Mouse (Mus musculus) embryonic fibroblast, embryonic 13.5 days (primary cell): ENCODE data around the gene Cwc22. TPM values are rescaled to one million over a fixed set of nuclear protein-coding genes. Genes with fewer than 3 reads are reported as not detected.

Experiments used
- H3K27ac ChIP-seq: 2 replicates; pipeline ENCODE4 v1.5.1; 2012; ENCODE audit warnings: low read length, control low read depth, inconsistent platforms; ENCODE audit not compliant: insufficient read depth
- H3K4me1 ChIP-seq: 2 replicates; pipeline ENCODE4 v1.6.1; 2011; ENCODE audit warnings: low read length; ENCODE audit not compliant: control insufficient read depth, insufficient read depth
- H3K4me3 ChIP-seq: 2 replicates; pipeline ENCODE4 v1.5.1; 2011; ENCODE audit warnings: mild to moderate bottlenecking, control low read depth, low read length; ENCODE audit not compliant: insufficient read depth
- CTCF ChIP-seq: IDR thresholded peaks from 2 replicates; pipeline ENCODE4 v1.5.1; 2011; ENCODE audit warnings: mild to moderate bottlenecking, control low read depth, low read length, moderate library complexity, borderline replicate concordance; ENCODE audit not compliant: insufficient read depth
- POLR2A ChIP-seq: IDR thresholded peaks from 2 replicates; pipeline ENCODE4 v1.6.1; 2011; ENCODE audit warnings: low read depth, mild to moderate bottlenecking, control low read depth, low read length, moderate library complexity
- polyA plus RNA-seq: library from polyadenylated mRNA; stranded (reverse); fragments of >200 nt; gene quantifications from 2 replicates; pipeline ENCODE4 v1.2.4, GENCODE M21; 2011; ENCODE audit warnings: low read depth; ENCODE audit not compliant: missing spikeins, insufficient read length

The Cwc22 gene
- polyA plus RNA-seq, 1 experiment = 38.3 TPM

- Histone ChIP-seq H3K4me1 (no peaks in the 10 kb centered on the region), H3K4me3 (no peak overlapping the region), H3K27ac (no peak overlapping the region)
- TF ChIP-seq CTCF = no peak
- no peak for TF ChIP-seq POLR2A
Measured at GRCm38 (mm10) chr2:77926468-77926867, 19.7 kb downstream of the Cwc22 start.

- TF ChIP-seq POLR2A = no peak
- TF ChIP-seq CTCF = no peak
Measured at GRCm38 (mm10) chr2:77925997-77926396, 20.2 kb downstream of the Cwc22 start.

GRCm38 (mm10) chr2:77925187-77925924, 20.8 kb downstream of the Cwc22 start:
- Histone ChIP-seq H3K4me1 (no peaks in the 10 kb centered on the region), H3K4me3 (no peak overlapping the region), H3K27ac (no peak overlapping the region)
- TF ChIP-seq POLR2A (no peak), CTCF (no peak)

More at GRCm38 (mm10) chr2:77925997-77926396, 20.2 kb downstream of the Cwc22 start:
- H3K4me1 ChIP-seq = no peaks in the 10 kb centered on the region
- H3K4me3 ChIP-seq = no peak overlapping the region
- no peak overlapping the region for H3K27ac ChIP-seq

- Histone ChIP-seq H3K27ac (no peak overlapping the region), H3K4me1 (no peaks in the 10 kb centered on the region), H3K4me3 (no peak overlapping the region)
- TF ChIP-seq POLR2A = no peak
- TF ChIP-seq CTCF = no peak
Measured at GRCm38 (mm10) chr2:77924003-77924402, 22.2 kb downstream of the Cwc22 start.

- H3K4me1 ChIP-seq = no peaks in the 10 kb centered on the region
- TF ChIP-seq CTCF = no peak
- no peak for TF ChIP-seq POLR2A
- H3K4me3 ChIP-seq = no peak overlapping the region
Measured at GRCm38 (mm10) chr2:77923182-77923581, 23.0 kb downstream of the Cwc22 start.

GRCm38 (mm10) chr2:77921307-77921706, 24.9 kb downstream of the Cwc22 start:
- no peak for TF ChIP-seq POLR2A
- no peak for TF ChIP-seq CTCF
- H3K4me3 ChIP-seq = no peak overlapping the region

More at GRCm38 (mm10) chr2:77923182-77923581, 23.0 kb downstream of the Cwc22 start:
- no peak overlapping the region for H3K27ac ChIP-seq

GRCm38 (mm10) chr2:77920621-77921020, 25.6 kb downstream of the Cwc22 start:
- H3K4me1 ChIP-seq = no peaks in the 10 kb centered on the region
- no peak for TF ChIP-seq CTCF
- TF ChIP-seq POLR2A = no peak
- no peak overlapping the region for H3K27ac ChIP-seq
- no peak overlapping the region for H3K4me3 ChIP-seq

More at GRCm38 (mm10) chr2:77921307-77921706, 24.9 kb downstream of the Cwc22 start:
- H3K4me1 ChIP-seq = no peaks in the 10 kb centered on the region
- H3K27ac ChIP-seq = no peak overlapping the region

- Histone ChIP-seq H3K4me3 (no peak overlapping the region), H3K4me1 (no peaks in the 10 kb centered on the region), H3K27ac (no peak overlapping the region)
- TF ChIP-seq CTCF (no peak), POLR2A (no peak)
Measured at GRCm38 (mm10) chr2:77918474-77918873, 27.7 kb downstream of the Cwc22 start.

- no peaks in the 10 kb centered on the region for H3K4me1 ChIP-seq
- H3K4me3 ChIP-seq = no peak overlapping the region
- TF ChIP-seq CTCF = no peak
- TF ChIP-seq POLR2A = no peak
- H3K27ac ChIP-seq = no peak overlapping the region
Measured at GRCm38 (mm10) chr2:77918006-77918405, 28.2 kb downstream of the Cwc22 start.

GRCm38 (mm10) chr2:77917360-77917734, 28.8 kb downstream of the Cwc22 start:
- no peak for TF ChIP-seq POLR2A
- no peak for TF ChIP-seq CTCF
- Histone ChIP-seq H3K27ac (no peak overlapping the region), H3K4me3 (no peak overlapping the region), H3K4me1 (no peaks in the 10 kb centered on the region)
